Mouse (Mus musculus): ENCODE measurements around the gene Gm11444.

DNA sequence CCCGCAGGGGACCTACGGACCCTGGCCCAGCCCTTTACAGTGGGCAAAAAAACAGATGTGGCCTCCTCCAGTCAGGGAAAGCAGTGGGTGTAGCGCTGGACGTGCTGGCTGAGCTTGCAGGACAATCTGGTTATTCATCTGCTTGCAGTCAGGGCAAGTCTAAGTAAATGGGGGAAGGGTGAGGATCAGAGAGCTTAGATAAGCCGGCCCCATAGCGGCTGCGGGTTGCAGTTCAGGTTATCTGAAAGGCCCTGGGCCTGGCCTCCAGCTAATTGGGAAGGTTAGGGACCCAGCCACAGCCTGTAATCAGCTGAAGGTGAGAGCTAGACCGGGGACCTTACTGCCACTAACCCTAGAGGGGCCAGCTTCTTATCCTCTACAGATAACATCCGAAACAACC lies 22.8 kb downstream of the Gm11444 start:
- TF ChIP-seq CTCF (IDR thresholded peaks at IDR 0.05; ENCODE audit: low read depth), result no peak
- peak; percentile 38 for TF ChIP-seq EP300 (IDR thresholded peaks at IDR 0.05; ENCODE audit: low read depth)
